Comparison of ENCODE assay signal across 23 mouse cellular contexts in genomic region chr7:64248352-64248751, GRCm38 (mm10). TPM values are rescaled to one million over a fixed set of nuclear protein-coding genes. Genes with fewer than 3 reads are reported as not detected.
DNase-seq lines count a peak whose midpoint lies in the region; ATAC-seq and TF ChIP-seq lines count a peak whose summit lies in the region.
"Had no signal": no experiment of that assay in that cellular context is flagged by ENCODE, and none has a peak within 500 bp of the region (broad histone marks: within the 10 kb centered on the region; RNA-seq: fewer than 3 reads in every experiment).

No protein-coding gene starts in this region.

- no peak overlapping the region for H3K4me3 ChIP-seq in left cerebral cortex, adult 2 months
- H3K4me3 ChIP-seq in kidney, embryonic 14.5 days (ENCODE audit: low read length): no peak overlapping the region
- H3K4me3 ChIP-seq: forebrain, embryonic 10.5 days; forebrain, embryonic 13.5 days; heart, adult 2 months; hindbrain, embryonic 10.5 days; hindbrain, embryonic 13.5 days had no signal

- H3K4me1 ChIP-seq in kidney, embryonic 14.5 days (ENCODE audit: control insufficient read depth, insufficient read depth, low read length): 0 out of 2 replicates have a peak, but pooled peaks cover 2% of the 10 kb centered on the region
- H3K4me1 ChIP-seq: forebrain, embryonic 10.5 days; forebrain, embryonic 13.5 days; hindbrain, embryonic 10.5 days; hindbrain, embryonic 13.5 days had no signal

- no peaks in the 10 kb centered on the region for H3K9me3 ChIP-seq in kidney, embryonic 14.5 days (ENCODE audit: control insufficient read depth, low read length)
- H3K9me3 ChIP-seq: forebrain, embryonic 10.5 days; forebrain, embryonic 13.5 days; hindbrain, embryonic 10.5 days; hindbrain, embryonic 13.5 days had no signal

- H3K4me2 ChIP-seq in kidney, embryonic 14.5 days (replicated peaks; ENCODE audit: low read depth, low read length): no peak overlapping the region
- H3K4me2 ChIP-seq: forebrain, embryonic 13.5 days; heart, embryonic 11.5 days; hindbrain, embryonic 13.5 days had no signal

- no peaks in the 10 kb centered on the region for H3K27me3 ChIP-seq in kidney, embryonic 14.5 days (ENCODE audit: control insufficient read depth, insufficient read depth, low read length)
- H3K27me3 ChIP-seq: forebrain, embryonic 13.5 days; hindbrain, embryonic 13.5 days had no signal

- TF ChIP-seq CTCF in left cerebral cortex, adult 2 months (IDR thresholded peaks at IDR 0.05): no peak

- peak; percentile 21 for ATAC-seq in activated CD4-positive, CD25-positive, alpha-beta regulatory T cell, adult 4 months
- ATAC-seq in kidney, embryonic 14.5 days (ENCODE audit: low FRiP score, low TSS enrichment): no peak
- ATAC-seq: forebrain, embryonic 13.5 days; forebrain, embryonic 16.5 days; hindbrain, embryonic 16.5 days; inflammation-experienced regulatory T-cells, adult 6 months; intestine, embryonic 16.5 days had no signal

- no peak overlapping the region for H3K9ac ChIP-seq in kidney, embryonic 14.5 days (ENCODE audit: low read depth, low read length)
- H3K9ac ChIP-seq: forebrain, embryonic 13.5 days; hindbrain, embryonic 13.5 days had no signal

- intact Hi-C loops in left cerebral cortex, adult 2 months (cut with DNase I): no loop called here

- no peak for DNase-seq in left cerebral cortex, adult 2 months (ENCODE audit: extremely low spot score in 1 of 2, low spot score in 2 of 2)
- DNase-seq in left cerebral cortex, adult 9 months (ENCODE audit: low spot score in 2 of 2): no peak
- peak; percentile 66 for DNase-seq in naive thymus-derived CD4-positive, alpha-beta T cell, adult 2 months (ENCODE audit: low read depth)
- DNase-seq in cerebellum, postnatal 25 days: no peak
- DNase-seq: adrenal gland, adult 2 months; adrenal gland, postnatal 14 days; cerebellum, adult 11 months; cerebellum, adult 8-10 months; cerebellum, postnatal 10 days; gastrocnemius, postnatal 10 days; gastrocnemius, postnatal 36 days; heart, adult 2 months had no signal

- WGBS in kidney, embryonic 14.5 days: 81% methylated on average over 1 of the region's 1 CpGs

- no peaks in the 10 kb centered on the region for H3K36me3 ChIP-seq in kidney, embryonic 14.5 days (ENCODE audit: control insufficient read depth, insufficient read depth, low read length)
- H3K36me3 ChIP-seq: forebrain, embryonic 10.5 days; hindbrain, embryonic 10.5 days; hindbrain, embryonic 13.5 days had no signal

- peak overlapping the region; percentile 28; the same call in 1 of the 2 replicates for H3K27ac ChIP-seq in left cerebral cortex, adult 2 months
- H3K27ac ChIP-seq in kidney, embryonic 14.5 days (ENCODE audit: low read depth, low read length): no peak overlapping the region
- H3K27ac ChIP-seq: forebrain, embryonic 10.5 days; forebrain, embryonic 13.5 days; heart, adult 2 months; hindbrain, embryonic 10.5 days; hindbrain, embryonic 13.5 days had no signal

RNA-seq across cellular contexts. Expression of gene Mtmr10, which starts 39.1 kb away (rescaled TPM):
- total RNA-seq in left cerebral cortex, adult 2 months (2021): 10 to 100 TPM; 16.2 to 17.7 TPM
- polyA plus RNA-seq in activated CD4-positive, CD25-positive, alpha-beta regulatory T cell, adult 4 months (2017; shearing (Covaris generic)): 1 to 10 TPM; 4.5 to 5.0 TPM
- 5.8 and 12.5 TPM in 2 replicates for polyA plus RNA-seq in kidney, embryonic 14.5 days (2014; fragmentation: Nextera tagmentation; extraction: Ambion mirVana)
